Mouse (Mus musculus) small intestine, adult 2 months (tissue): ENCODE measurements at regions not wholly inside any gene's neighbourhood (a gene's known extent, or its start where the extent isn't known, plus 50 kb on each side); places are given as distances from the start of the nearest gene placed in this dataset.

ENCODE experiments used
- H3K27ac ChIP-seq: fragments of 200-500 bp; 2 replicates; pipeline ENCODE4 v1.5.1; 2012; ENCODE audit warnings: low read depth, low read length, control low read depth, inconsistent platforms; ENCODE audit not compliant: insufficient read depth
- H3K27me3 ChIP-seq: fragments of 200-500 bp; 2 replicates; pipeline ENCODE4 v1.6.1; 2012; ENCODE audit warnings: mild to moderate bottlenecking, moderate library complexity, low read length, inconsistent platforms; ENCODE audit not compliant: control insufficient read depth, insufficient read depth
- H3K36me3 ChIP-seq: fragments of 200-500 bp; 2 replicates; pipeline ENCODE4 v1.6.1; 2012; ENCODE audit warnings: mild to moderate bottlenecking, low read length, control low read depth, inconsistent platforms; ENCODE audit not compliant: control insufficient read depth, insufficient read depth
- H3K4me1 ChIP-seq: fragments of 200-500 bp; 2 replicates; pipeline ENCODE4 v1.6.1; 2012; ENCODE audit warnings: low read length, inconsistent platforms, mixed read lengths; ENCODE audit not compliant: control insufficient read depth, insufficient read depth, insufficient read length
- H3K4me3 ChIP-seq: fragments of 200-500 bp; 2 replicates; pipeline ENCODE4 v1.5.1; 2012; ENCODE audit warnings: low read depth, mild to moderate bottlenecking, control low read depth, inconsistent platforms, low read length, moderate library complexity
- CTCF ChIP-seq: fragments of 200-500 bp; IDR thresholded peaks from 2 replicates; pipeline ENCODE4 v1.5.1; 2012; ENCODE audit warnings: low read depth, mild to moderate bottlenecking, control low read depth, inconsistent platforms, low read length, moderate library complexity, mixed read lengths; ENCODE audit not compliant: insufficient replicate concordance, insufficient read length; ENCODE audit errors: extremely low read depth
- POLR2A ChIP-seq: fragments of 200-500 bp; IDR thresholded peaks from 2 replicates; pipeline ENCODE4 v1.6.1; 2012; ENCODE audit warnings: low read depth, mild to moderate bottlenecking, control low read depth, inconsistent platforms, low read length, moderate library complexity
- WGBS: fragments of 180-500 bp; shearing (Covaris S2); methylation state at CpG from one replicate; pipeline ENCODE4 v1.1.7; 2018; 5-methylcytosine and 5-hydroxymethylcytosine counted together

DNA sequence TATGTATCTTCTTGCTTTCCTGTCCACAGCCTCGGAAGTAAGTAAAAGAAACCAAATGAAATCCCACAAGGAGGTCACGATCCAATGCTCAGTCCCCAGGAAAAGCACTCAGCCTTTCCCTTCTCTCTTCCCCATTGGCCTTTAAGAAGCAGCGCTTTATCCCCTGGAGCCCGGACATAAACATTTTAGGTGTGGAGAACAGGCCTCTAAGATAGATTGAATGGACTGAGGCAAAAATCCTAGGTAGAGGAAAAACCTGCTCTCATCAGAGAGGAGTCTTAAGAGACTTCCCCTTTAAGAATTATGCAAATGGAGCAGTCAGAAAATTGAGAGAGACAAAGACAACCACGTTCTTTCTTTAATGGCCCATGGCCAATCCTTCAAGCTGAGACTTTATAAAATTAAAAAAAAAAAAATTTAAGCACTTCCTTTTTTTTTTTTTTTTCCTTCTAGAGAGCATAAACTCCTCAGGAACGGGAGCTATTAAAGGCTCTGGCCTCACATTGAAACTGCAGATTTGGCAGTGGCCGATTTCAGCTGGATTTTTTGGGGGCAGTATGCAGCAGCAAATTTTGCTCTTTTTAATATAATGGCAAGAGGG, 1020.5 kb downstream of the 9330182O14Rik start:
- no peak overlapping the region for H3K27ac ChIP-seq
- H3K36me3 ChIP-seq, result no peaks in the 10 kb centered on the region
- TF ChIP-seq POLR2A (no peak), CTCF (no peak)
- WGBS, result 31% methylated on average over 7 of the region's 7 CpGs
- H3K4me1 ChIP-seq, result no peaks in the 10 kb centered on the region
- H3K27me3 ChIP-seq, result no peaks in the 10 kb centered on the region
- H3K4me3 ChIP-seq, result no peak overlapping the region

DNA sequence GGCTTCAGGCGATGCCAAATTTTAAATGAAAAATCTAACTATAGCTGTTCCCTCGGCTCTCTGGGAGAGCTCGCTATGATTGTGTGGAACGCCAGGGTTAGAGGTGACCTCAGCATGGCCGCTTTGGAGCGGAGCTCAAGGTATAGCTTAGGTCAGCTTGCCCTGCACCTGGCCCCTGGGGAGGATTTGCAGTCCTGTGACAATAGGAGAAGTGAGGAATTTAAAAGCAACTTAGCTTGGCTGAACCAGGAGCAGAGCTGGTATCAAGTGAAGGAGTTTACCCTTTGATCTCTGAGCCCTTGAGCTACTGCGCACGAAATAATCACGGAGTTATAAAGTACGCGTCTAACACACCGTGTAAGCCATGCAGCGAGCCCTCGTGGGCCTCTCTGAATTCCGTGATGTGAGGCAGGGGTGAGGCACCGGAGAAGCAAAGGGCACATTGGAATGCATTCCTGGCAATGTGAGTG, 1021.0 kb downstream of the 9330182O14Rik start:
- Histone ChIP-seq H3K4me1 (no peaks in the 10 kb centered on the region), H3K27ac (no peak overlapping the region), H3K4me3 (no peak overlapping the region), H3K36me3 (no peaks in the 10 kb centered on the region), H3K27me3 (no peaks in the 10 kb centered on the region)
- TF ChIP-seq CTCF, result no peak
- no peak for TF ChIP-seq POLR2A
- WGBS, result 4% methylated on average over 16 of the region's 16 CpGs

DNA sequence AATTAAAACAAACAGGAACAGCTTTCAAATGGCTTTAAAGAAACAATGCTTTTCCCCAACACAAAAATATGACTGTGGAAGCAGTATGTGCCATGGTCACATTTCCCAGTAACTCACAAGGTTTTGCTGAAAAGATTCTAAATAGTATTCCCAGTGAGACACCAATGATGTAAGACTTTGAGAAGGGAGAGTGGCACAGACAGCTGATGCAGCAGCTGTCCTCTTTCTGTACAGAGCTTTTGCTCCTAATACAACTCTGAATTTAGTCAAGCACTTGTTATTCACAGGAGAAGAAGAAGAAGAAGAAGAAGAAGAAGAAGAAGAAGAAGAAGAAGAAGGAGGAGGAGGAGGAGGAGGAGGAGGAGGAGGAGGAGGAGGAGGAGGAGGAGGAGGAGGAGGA, 1023.6 kb downstream of the 9330182O14Rik start:
- Histone ChIP-seq H3K27me3 (no peaks in the 10 kb centered on the region), H3K4me3 (no peak overlapping the region), H3K27ac (no peak overlapping the region), H3K4me1 (no peaks in the 10 kb centered on the region), H3K36me3 (no peaks in the 10 kb centered on the region)
- no peak for TF ChIP-seq POLR2A
- no peak for TF ChIP-seq CTCF

DNA sequence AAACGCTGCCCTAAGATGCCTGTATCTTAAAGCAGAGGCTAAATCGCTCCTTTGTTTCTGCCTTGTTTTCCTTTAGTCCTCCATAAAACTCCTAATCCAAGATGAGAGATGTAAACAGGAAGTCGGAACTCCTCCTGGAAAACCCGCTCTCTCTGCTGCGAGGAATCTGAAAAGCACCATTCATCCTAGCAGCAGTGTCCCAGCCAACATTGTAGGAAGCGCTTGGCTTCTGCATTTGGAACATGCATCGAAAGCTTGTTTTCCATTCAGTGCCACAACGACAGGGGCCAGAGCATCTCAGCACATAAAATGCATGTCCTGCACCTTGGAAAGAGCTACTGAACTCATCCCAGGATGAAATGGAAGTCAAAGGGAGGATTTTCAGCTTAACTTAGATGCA, 1028.1 kb downstream of the 9330182O14Rik start:
- H3K36me3 ChIP-seq, result no peaks in the 10 kb centered on the region
- no peaks in the 10 kb centered on the region; the same call in 1 of the 2 replicates for H3K4me1 ChIP-seq
- H3K27me3 ChIP-seq, result no peaks in the 10 kb centered on the region
- TF ChIP-seq POLR2A (no peak), CTCF (no peak)
- no peak overlapping the region for H3K27ac ChIP-seq
- 51% methylated on average over 8 of the region's 8 CpGs for WGBS
- H3K4me3 ChIP-seq, result no peak overlapping the region

DNA sequence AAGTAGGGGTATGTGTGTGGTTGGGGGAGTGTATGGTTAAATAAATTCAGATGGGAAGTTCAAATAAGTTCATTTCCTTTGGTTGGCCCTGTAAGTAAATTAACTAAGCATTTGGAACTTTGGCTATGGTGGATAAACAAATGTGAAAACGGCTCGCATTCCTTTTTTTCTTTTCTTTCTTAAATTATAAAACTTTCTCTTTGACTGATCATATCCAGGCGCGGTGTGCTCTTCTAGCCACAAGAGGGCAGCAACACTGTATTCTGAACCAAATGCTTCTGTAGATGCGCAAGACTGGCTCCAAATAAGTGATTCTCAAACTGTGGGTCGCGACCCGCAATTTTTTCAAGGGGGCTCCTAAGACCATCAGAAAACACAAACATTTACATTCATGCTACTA, 1028.6 kb downstream of the 9330182O14Rik start:
- Histone ChIP-seq H3K27me3 (no peaks in the 10 kb centered on the region), H3K27ac (no peak overlapping the region), H3K36me3 (no peaks in the 10 kb centered on the region), H3K4me1 (no peaks in the 10 kb centered on the region; the same call in 1 of the 2 replicates), H3K4me3 (no peak overlapping the region)
- TF ChIP-seq CTCF, result peak; percentile 46; the same call in 1 of the 2 replicates
- no peak for TF ChIP-seq POLR2A
- under 1% methylated on average over 8 of the region's 8 CpGs for WGBS

DNA sequence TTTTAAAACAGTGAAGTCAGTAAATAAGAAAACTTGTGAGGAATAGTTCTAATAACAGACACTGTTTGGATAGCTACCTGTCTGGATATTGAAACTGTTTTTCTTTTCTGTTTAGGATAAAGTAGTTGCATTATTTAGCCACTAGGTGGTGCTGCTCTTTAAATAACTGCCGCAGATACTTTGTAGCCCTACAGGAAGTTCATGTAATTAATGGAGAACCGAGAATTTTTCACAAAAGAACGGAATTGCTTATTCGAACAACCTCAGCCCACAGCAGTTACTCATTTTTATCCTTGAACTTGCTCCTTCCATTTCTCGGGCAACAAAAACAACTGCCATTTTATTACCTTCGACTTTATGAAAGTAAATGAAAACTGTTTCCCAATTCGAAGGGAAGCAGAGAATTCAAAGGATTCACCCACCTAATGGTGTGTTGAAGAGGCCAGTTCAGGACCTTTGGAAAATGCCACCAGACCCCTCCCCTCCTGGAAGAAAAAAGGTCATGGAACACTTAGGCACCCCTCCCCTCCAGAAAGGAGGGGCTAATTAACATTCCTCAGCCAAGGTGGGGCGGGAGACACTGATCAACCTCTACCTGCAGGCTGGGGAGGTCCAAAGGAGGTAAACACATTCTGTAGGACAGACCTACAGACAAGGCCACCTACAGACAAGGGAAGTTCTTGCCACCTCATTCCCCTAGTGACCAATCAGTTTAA, 1029.6 kb downstream of the 9330182O14Rik start:
- Histone ChIP-seq H3K36me3 (no peaks in the 10 kb centered on the region), H3K27me3 (no peaks in the 10 kb centered on the region), H3K27ac (no peak overlapping the region), H3K4me1 (no peaks in the 10 kb centered on the region; the same call in 1 of the 2 replicates), H3K4me3 (no peak overlapping the region)
- WGBS, result 7% methylated on average over 8 of the region's 8 CpGs
- no peak for TF ChIP-seq CTCF

DNA sequence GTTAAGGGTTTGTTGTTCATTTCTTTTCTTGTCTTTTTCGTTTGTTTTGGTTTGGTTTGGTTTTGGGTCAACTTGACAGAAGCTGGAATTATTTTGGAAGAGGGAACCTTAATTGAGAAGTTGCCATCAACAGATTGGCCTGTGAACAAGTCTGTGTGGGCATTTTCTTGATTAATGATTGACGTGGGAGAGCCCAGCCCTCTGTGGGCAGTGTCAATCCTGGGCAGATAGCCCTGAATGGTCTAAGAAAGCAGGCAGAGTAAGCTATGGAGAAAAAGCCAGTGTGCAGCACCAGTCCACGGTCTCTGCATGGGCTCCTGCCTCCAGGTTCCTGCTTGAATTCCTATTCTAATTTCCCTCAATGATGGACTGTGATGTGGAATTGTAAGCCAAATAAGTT, 1031.4 kb downstream of the 9330182O14Rik start:
- no peaks in the 10 kb centered on the region for H3K27me3 ChIP-seq
- H3K4me3 ChIP-seq, result no peak overlapping the region
- H3K36me3 ChIP-seq, result no peaks in the 10 kb centered on the region
- no peak overlapping the region for H3K27ac ChIP-seq
- 51% methylated on average over 3 of the region's 3 CpGs for WGBS
- no peaks in the 10 kb centered on the region; the same call in 1 of the 2 replicates for H3K4me1 ChIP-seq
- TF ChIP-seq POLR2A (no peak), CTCF (no peak)

- H3K27ac ChIP-seq, result no peak overlapping the region
- H3K36me3 ChIP-seq, result no peaks in the 10 kb centered on the region
- no peaks in the 10 kb centered on the region for H3K4me1 ChIP-seq
- H3K27me3 ChIP-seq, result no peaks in the 10 kb centered on the region
- no peak for TF ChIP-seq CTCF
- no peak for TF ChIP-seq POLR2A
- 74% methylated on average over 5 of the region's 5 CpGs for WGBS
- H3K4me3 ChIP-seq, result no peak overlapping the region
These were observed 1056.6 kb downstream of the 9330182O14Rik start for GRCm38 (mm10) chr15:41190792-41191191.
